Mouse (Mus musculus): Measurements from ENCODE around the gene Il1f9.
"Not testable (repeated sequence)": the region's sequence is repeated elsewhere in the genome, so short reads cannot be mapped to it uniquely, and the experiment has no call there.

The Il1f9 gene

GRCm38 (mm10) chr2:24186176-24186575 is at the start of gene Il1f9:
Gene Il1f9, plus strand, starts transcription at chr2:24186476.
- in situ Hi-C loops (cut with MboI, MseI) = no loop called here

DNA sequence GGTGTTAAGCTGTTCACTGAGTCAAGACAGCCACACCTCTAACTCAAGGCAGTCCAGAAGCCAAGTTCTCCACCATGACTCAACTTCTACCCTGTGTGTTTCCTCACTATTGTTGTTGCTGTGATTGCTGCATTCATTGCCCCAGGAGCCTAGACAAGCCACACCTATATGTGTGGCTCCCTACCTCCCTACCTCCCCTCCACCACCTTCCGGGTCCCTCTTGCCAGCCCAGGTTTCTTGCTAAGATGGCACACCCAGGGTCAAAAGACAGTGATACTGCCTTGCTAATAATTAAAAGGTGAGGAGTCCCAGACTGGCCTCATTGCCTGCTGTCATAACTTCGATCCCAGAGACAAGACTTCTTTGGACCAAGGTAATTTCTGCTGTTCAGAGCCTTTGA is 33.4 kb upstream of the Il1f9 start, which contains the start of gene Il1f8:
Gene Il1f8 (plus strand): TSS at position 301 of the 400 bp plus-strand sequence.
- in situ Hi-C loops (cut with MboI, MseI) = no loop called here

DNA sequence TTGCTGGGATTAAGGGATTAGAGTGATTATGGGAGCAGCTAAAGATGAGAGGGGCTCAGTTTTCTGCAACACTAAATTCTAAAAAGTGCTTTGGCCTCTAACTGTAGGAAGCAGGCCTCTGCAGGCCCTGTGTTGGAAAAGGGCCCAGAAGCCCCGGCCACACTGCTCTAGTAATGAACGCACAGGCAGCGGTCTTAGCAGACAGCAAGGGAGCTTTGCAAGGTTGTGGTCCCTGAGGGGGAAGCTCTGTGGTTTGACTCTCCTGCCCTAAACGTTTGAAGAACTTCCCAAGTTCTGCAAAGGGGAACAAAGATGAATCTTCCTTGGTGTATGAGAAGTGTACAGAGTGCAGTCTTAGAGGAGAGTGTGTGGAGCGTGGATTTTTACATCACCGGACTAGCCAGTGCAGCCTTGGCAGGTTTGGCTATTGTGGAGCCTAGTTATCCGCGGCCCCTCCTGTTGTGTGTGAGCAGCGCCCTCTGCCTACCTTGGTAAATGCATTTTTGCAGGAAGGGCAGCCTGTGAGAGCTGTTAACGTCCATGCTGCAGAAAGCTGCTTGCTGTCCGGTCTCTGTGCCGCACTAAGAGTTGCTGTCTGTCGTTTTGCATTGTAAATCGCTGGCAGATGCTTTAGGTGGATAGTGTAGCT is 4.5 kb upstream of the Il1f9 start:
- in situ Hi-C loops (cut with MboI, MseI) = not testable (repeated sequence)

DNA sequence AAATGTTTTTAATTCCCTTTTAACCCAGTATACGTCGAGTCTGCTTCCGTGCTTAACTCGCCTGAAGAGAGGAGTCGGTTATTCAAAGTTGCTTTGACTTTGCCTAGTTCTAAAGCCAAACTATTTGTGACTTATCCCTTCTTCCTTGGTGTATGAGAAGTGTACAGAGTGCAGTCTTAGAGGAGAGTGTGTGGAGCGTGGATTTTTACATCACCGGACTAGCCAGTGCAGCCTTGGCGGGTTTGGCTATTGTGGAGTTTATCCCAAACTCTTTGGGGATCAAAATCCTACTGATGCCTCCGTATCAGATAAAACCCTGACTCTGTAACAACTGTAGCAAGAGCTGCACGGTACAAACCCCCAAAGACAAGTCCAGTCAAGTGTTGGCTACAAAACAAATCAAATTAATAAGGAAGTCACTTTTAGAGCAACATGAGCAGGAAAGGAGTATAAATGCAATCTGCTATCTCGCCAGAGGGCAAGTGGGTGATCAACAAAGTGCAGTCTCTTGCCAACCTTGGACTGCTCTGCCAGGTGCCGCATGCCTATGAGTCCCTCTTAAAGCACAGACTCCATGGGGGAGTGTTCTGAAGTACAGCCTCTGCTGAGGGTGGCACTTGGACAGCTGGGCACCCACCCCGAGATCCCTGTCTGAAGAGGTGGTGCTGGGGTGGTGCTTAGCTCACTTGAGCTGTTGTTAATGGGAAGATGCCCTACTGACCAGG is 3.7 kb upstream of the Il1f9 start:
- in situ Hi-C loops (cut with MboI, MseI) = not testable (repeated sequence)

DNA sequence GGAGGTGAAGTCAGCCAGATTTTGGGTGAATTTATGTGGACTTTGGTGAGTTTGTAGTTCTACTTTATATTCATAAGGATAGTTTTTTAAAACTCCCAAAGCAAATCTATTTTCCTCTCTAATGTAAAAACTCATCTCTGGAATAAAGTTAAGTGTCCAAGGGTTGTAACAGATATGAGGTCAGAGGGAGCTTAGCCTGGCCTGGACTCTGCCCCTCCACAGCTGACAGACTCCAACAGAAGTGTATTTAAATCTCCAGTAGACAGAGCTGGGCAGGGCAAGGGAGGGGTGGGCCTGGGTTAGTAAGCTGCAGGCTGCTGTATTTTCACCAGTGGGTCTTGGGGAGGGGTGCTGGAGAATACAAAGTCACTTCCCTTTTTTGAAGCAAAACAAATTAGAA is 2.2 kb upstream of the Il1f9 start:
- in situ Hi-C loops (cut with MboI, MseI) = not testable (repeated sequence)

GRCm38 (mm10) chr2:24187585-24187984 is 1.3 kb downstream of the Il1f9 start:
- in situ Hi-C loops (cut with MboI, MseI) = no loop called here

DNA sequence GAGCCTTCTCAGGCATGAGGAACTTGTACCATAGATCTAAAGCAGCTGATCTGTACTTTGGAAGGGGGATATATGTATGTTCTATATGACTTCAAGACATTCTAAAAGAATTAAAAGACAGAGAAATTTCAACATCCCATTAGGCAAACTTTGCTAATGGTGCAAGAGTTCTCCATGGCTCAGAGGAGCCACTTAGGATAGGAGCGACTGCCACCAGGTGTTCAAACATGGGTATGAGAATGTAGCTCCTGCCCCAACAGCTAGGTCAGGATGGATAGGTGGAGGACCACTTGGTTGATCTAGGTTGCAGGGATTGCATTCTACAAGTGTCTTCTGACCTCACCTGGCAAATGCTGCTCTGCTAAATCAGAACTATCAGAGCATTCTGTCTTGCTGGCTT is 1.9 kb downstream of the Il1f9 start:
- in situ Hi-C loops (cut with MboI, MseI) = no loop called here

DNA sequence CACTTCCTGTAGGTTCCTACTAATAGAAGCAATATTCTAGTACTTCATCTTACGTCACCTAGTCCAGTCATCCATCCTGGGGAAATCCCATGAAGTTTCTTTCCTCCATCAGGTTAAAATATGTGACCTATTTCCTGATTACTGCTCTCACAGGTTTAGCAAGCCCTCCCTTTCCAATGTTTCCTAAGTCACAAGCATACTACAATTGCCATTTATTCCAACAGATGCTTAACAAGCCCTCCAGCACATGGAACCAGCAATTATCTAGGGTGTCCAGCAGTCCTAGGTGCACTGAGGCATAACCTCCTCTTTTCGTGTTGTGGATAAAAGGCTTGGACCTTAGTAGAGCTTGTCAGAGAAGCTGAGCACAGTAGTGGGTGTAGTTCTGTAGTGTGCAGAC is 28.8 kb downstream of the Il1f9 start, which contains the start of gene Il1f6:
Gene Il1f6 (plus strand): TSS at position 301 of the 400 bp plus-strand sequence.
- in situ Hi-C loops (cut with MboI, MseI) = no loop called here

DNA sequence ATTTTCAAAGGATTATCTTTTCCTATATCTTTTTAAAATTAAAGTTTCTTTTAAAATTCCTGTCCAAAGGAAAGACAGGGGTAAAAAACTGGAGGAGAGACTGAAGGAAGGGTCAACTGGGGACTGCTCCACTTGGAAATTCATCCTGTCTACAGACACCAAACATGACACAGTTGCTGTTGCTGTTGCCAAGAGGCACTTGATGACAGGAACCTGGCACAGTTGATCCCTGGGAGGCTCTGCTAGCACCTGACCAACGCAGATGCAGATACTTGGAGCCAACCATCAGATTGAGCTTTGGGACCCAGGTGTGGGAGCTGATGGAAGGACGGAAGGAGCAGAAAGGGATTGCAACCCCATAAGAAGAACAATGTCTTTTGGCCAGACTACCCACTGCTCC is 40.9 kb downstream of the Il1f9 start:
- in situ Hi-C loops (cut with MboI, MseI) = loop anchor here (25.0 kb wide), 1 partner anchor 765 kb away; no protein-coding TSS in a partner anchor
